Mouse (Mus musculus): ENCODE data around the gene Slc25a28.

The Slc25a28 gene

DNA sequence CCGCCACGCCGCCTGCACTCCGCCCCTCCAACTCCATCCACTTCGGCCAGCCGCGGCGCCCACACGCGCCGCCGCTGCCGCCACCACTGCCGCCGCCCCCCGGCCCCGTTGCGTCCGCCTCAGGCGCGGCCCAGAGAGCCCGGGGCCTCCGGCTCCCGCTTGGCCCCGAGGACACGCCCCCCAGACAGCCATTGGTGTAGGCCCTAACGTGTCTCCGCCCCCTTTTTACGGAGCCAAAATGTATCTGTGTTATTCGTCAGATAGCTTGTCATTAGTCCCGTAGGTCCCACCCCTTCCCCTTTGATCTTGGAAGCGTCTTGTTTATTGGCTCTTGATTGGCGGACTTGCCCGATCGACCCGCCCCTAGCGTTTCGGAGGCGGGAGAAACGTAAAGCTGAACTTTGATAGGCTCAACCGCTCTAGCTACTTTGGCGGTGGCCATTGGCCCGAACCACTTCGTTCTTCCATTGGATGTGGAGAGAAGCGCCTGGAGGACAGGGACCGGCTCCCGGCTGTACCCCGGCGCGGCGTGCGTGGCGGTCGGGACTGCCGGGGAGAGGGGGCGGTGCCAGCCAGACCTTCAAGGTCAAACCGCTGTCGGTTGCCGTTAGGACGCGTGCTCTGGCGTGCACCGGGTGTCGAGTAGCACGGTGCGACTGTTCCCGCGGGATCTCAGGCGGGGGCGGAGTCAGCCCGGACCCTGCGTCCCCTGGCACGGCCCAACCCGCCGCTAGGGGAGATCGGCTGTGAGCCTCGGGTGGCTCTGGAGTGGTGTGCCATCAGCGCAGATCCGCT lies at the start of gene Slc25a28:
TSS of gene Slc25a28 (minus strand) at position 152 of the 795 bp plus-strand sequence.
- DNase-seq (ENCODE audit: extremely low spot score, low spot score), result peak; percentile 98

- no peak for DNase-seq (ENCODE audit: extremely low spot score, low spot score)
Measured at GRCm38 (mm10) chr19:43724194-43724593, 49.5 kb upstream of the Slc25a28 start.

GRCm38 (mm10) chr19:43723501-43723900 lies 48.8 kb upstream of the Slc25a28 start:
- no peak for DNase-seq (ENCODE audit: extremely low spot score, low spot score)

DNA sequence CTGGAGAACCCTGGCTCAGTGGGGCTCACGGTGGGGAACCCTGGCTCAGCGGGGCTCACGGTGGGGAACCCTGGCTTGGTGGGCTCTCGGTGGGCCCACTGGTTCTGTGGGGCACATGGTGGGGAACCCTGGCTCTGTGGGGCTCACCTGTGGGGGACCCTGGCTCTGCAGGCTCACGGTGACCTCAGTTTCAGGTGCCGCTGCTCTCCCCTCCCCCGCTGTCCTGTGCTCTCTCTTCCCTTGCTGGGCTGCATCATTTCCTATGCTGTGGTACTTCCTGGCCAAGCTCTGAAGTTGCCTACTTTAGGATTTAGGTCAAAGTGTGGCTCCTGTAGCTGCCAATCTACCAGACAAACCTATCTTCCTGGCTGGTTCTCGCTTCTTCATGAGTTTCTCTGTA lies 48.2 kb upstream of the Slc25a28 start:
- DNase-seq (ENCODE audit: extremely low spot score, low spot score), result no peak

DNA sequence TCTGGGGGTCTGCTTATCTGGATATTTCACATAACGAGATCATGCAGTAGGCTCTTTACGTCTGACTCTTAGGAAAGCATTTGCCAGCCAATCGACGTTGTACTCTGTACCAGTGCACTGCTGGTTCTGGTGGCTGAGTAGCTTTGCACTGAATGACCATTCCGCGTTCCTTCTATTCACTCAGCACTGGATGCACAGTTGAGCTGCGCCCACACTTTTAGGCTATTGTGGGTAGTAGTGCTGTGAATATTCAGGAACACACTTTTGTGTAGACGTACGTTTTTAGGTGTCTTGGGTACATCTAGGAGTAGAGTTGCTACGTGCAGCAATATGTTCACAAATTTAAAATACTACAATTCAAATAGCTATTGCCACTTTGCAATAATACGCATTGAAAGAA lies 45.4 kb upstream of the Slc25a28 start:
- DNase-seq (ENCODE audit: extremely low spot score, low spot score), result no peak

- DNase-seq (ENCODE audit: extremely low spot score, low spot score), result no peak
Measured at GRCm38 (mm10) chr19:43711971-43712370, 37.3 kb upstream of the Slc25a28 start.

- DNase-seq (ENCODE audit: extremely low spot score, low spot score), result no peak
Measured at GRCm38 (mm10) chr19:43711159-43711916, 36.7 kb upstream of the Slc25a28 start.

- DNase-seq (ENCODE audit: extremely low spot score, low spot score), result no peak
Measured at GRCm38 (mm10) chr19:43709317-43709716, 34.6 kb upstream of the Slc25a28 start.

DNA sequence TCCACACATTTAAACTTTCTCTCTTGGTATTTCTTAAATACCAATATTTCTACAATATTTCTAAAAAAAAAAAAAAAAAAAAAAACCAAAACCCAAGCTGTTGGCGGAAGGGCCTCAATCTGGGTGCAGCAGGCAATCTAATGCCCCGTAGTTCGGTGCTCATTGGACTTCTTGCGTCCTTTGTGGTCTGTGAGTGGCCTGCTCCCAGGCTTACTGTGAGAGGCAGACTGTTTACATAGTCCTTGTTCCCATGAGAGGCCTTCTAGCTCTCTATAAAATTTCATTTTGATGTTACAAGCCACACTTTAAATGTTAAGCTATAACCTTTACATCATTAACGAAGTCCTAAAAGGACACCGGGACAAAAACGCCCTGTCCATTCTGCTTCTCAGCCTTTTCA lies 33.5 kb upstream of the Slc25a28 start:
- no peak for DNase-seq (ENCODE audit: extremely low spot score, low spot score)

DNA sequence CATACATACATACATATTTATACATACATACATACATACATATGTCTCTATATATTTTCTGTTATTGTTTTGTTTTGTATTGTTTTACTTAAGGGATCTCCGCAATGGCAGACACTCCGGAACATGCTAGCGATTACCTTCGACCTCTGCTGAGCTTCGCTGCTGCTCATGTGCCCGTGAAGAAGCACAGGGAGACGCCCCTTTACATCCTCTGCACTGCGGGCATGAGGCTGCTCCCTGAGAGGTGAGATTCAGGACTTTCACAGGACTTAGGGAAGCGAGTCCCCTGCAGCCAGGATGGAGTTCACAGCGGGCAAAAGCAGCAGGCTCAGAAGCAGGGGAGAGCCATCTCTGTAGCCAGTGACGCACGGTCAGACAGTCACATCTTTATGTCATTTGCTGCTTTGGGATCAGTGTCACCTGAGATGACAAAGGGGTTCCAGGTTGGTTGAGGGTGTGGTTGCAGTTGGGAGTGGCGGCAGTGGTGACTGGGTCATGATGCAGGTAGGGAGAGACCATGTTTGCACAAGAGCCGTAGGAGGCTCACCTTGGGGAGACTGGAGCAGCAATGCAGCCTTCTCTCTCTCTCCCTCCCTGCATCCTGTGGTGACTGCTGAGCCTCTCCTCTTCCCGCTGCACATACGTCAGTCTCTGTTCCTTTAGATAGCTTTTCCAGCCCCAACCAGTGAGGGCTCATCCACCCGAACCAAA lies 30.3 kb upstream of the Slc25a28 start:
- DNase-seq (ENCODE audit: extremely low spot score, low spot score), result no peak

DNA sequence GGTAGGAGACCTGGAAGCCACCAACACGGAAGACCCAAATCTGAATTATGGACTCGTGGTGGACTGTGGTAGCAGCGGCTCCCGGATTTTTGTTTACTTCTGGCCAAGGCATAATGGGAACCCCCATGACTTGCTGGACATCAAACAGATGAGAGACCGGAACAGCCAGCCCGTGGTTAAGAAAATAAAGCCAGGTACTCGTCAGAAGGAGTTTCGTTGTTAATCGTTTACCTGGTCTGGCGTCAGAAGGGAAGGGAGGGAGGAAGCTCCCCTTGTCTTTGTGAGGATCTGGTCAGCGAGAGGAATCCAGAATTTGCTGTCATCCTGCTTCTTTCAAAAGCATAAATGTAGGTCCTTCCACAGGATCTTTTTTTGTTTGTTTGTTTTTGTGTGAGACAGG lies 29.5 kb upstream of the Slc25a28 start:
- no peak for DNase-seq (ENCODE audit: extremely low spot score, low spot score)

DNA sequence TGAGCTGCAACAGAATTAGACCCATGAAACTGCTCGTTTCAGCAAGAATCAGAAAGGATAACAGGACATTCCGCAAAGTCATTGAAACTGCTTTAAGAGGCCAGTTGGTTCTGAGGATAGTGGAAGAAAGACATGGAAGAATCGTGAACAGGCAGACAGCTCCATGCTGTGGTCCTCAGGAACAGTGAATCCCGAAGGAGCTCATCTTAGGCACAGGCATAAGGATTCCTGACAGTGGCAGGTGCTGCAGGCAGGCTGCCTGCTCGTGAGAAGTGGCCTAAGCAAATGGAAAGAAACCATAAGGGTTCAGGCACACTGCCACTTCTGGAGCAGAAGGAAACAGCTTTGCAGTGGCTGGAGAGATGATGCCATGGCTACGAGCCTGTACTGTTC lies 25.1 kb upstream of the Slc25a28 start:
- no peak for DNase-seq (ENCODE audit: extremely low spot score, low spot score)

DNA sequence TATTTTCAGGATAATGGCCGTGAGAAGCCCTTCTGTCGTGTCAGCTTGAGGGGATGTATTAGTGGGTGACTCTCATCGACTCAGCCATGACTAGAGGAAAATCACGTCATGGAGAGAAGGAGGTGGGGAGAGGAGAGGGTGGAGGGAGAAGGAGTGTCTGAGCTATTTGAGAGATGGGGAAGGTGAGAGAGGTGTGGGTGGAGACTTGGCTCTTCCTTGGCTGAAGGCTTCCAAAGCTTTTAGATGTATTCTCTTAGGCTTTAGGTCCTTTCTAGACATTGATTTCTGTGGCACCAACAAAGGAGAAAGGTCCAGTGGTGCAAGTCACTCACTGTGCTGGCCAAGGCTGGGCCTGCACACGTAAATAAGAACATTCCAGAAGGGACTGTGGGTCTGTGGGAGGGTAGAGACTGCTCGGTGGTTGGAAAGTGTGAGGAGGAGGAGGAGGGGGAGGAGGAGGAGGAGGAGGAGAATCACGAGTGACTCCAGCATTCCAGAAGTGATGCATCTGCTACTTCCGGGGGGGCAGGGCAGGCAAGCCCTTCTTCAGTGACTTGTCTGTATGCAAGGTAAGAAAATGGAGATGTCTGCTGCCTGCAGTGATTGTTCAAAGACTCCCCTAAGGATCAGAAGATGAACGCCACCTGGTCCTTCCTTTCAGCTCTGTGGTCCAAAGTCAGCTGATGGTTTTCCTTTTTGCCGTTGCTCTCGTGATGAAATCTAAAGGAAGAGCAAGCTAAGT lies 24.5 kb upstream of the Slc25a28 start:
- no peak for DNase-seq (ENCODE audit: extremely low spot score, low spot score)

GRCm38 (mm10) chr19:43697666-43698370 lies 23.1 kb upstream of the Slc25a28 start:
- DNase-seq (ENCODE audit: extremely low spot score, low spot score), result no peak

DNA sequence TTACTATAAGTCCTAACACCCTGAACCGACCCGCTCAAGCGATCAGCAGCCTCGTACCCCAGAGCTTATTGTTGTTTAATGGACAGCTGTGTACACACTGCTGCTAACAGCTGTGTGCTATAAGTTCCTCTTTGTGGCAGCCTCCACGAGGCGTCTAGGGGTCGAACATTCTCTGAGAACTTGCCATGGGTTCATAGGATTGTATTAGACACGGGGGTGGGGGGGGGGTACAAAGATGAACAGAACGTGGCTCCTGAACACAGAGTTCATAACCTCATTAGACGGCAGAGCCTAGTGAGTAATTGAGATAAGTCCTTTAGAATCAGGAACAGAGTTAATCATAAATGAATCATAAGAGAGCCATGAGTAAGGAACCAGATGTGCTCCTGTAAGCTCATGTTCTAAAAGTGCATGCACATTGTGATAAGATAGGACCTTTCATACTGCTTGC lies 20.9 kb upstream of the Slc25a28 start:
- no peak for DNase-seq (ENCODE audit: extremely low spot score, low spot score)

- no peak for DNase-seq (ENCODE audit: extremely low spot score, low spot score)
Measured at GRCm38 (mm10) chr19:43692815-43693214, 18.1 kb upstream of the Slc25a28 start.

GRCm38 (mm10) chr19:43689419-43690246 lies 15.0 kb upstream of the Slc25a28 start, which contains the start of gene Entpd7:
Gene Entpd7, plus strand, starts transcription at chr19:43689672.
- DNase-seq (ENCODE audit: extremely low spot score, low spot score), result peak; percentile 93

- DNase-seq (ENCODE audit: extremely low spot score, low spot score), result no peak
Measured at GRCm38 (mm10) chr19:43681541-43681940, 6.9 kb upstream of the Slc25a28 start.

- no peak for DNase-seq (ENCODE audit: extremely low spot score, low spot score)
Measured at GRCm38 (mm10) chr19:43679474-43679981, 4.8 kb upstream of the Slc25a28 start.
